Mouse (Mus musculus): ENCODE results near the gene Sfswap. TPM values are rescaled to one million over a fixed set of nuclear protein-coding genes. Genes with fewer than 3 reads are reported as not detected.

Sfswap gene
- 224 and 239 TPM in 2 replicates for polyA plus RNA-seq (2012; rRNA removed)

DNA sequence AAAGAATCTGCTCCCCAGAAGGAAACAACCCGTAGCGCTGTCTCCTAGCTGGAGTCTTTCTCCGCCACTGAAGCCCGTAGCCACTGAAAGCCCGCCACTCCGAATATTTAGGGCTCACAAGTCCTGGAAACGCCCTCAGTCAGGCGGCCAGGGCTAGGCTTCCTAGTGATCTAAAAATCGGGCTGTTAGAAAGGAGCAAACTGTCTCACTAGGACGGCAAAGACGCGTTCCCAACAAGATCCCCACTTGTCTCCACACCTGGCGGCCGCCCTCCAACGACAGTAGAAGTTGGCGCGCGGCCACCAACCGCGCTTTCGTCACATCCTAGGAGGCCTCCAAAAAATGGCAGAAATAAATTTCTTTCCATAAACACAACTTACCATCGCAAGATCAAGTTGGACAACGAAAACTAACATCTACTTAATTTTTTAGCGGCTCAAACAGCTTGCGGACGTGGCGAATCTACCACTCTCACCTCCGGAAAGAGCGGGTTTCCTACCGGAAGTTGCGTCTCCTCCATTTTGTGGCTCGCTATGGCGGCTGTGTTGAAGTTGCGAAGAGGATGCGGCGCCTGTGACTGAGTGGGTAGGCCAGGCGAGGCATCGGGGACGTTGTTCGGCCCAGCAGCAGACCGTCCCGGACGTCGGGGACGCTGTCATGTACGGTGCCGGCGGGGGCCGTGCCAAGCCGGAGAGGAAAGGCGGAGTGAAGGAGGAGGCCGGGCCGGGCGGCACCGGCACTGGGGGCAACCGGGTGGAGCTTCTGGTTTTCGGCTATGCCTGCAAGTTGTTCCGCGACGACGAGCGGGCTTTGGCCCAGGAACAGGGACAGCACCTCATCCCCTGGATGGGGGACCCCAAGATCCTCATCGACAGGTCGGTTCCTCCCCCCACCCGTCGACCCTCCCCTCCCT lies at the start of gene Sfswap:
TSS of gene Sfswap (plus strand) at position 500 of the 913 bp plus-strand sequence.

DNA sequence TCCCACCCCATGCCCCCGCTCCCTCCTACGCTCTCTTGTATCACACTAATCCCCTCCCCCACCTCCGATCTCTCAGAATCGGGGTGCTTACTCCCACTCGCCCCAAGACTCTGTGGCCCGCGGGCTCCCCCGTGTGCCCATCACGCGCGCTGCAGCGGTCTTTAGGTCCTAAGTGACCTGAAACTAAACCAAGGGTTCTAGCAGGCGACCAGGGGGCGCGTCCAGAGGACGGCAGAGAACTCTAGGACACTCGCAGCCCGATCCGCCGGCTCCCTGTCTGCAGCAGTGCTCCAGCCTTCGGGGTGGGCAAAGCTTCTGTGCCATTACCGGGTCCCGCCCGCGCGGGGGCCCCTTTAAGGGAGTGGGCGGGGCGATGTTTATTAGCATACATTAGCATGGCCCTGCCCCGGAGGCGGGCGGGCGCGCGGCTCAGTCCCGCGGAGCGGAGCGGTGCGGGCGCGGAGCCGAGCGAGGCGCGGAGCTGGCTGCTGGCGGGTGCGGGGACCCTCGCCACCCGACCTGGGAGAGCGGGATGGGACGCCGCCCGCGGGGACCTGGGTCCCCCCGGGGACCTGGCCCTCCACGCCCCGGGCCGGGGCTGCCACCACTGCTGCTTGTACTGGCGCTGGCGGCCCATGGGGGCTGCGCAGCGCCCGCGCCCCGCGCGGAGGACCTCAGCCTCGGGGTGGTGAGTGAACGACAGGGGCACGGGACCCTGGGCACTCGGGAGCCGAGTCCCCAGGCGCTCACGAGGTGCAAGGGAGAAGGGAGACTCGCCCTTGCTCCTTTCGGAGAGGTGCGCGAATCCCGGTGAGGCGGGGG lies 83.0 kb downstream of the Sfswap start, which contains the start of gene Mmp17:
TSS of gene Mmp17 (plus strand) at position 409 of the 822 bp plus-strand sequence.

Other genes with a start within 250 kb of the Sfswap start
- 11.6 and 16.9 TPM in 2 replicates for gene Mmp17, start 82.9 kb downstream of the Sfswap start, polyA plus RNA-seq (2012; rRNA removed)
- gene Zfp11, start 168.9 kb downstream of the Sfswap start, polyA plus RNA-seq (2012; rRNA removed) = 6.1 and 6.2 TPM in 2 replicates
- not detected in 2 replicates for gene Sept14, start 207.3 kb downstream of the Sfswap start, polyA plus RNA-seq (2012; rRNA removed)
- gene Mrps17, start 214.3 kb downstream of the Sfswap start, polyA plus RNA-seq (2012; rRNA removed) = 119 and 139 TPM in 2 replicates
- 65.8 and 70.3 TPM in 2 replicates for gene Nipsnap2, start 223.8 kb downstream of the Sfswap start, polyA plus RNA-seq (2012; rRNA removed)

All from central nervous system, embryonic 14 days (tissue).